Mouse (Mus musculus) adrenal gland, adult 2 months (tissue): ENCODE data around the gene Erg28. TPM values are rescaled to one million over a fixed set of nuclear protein-coding genes. Genes with fewer than 3 reads are reported as not detected.

Source experiments
- DNase-seq: peaks from one replicate; pipeline ENCODE4 v3.0.0; 2021
- long read RNA-seq: library from polyadenylated mRNA; stranded (forward); transcript quantifications from one replicate; pipeline ENCODE4 v2.0.0, GENCODE M21; 2021
- polyA plus RNA-seq: library from polyadenylated mRNA; depleted of rRNA; stranded (reverse); fragments of >200 nt; gene quantifications from 2 replicates; pipeline ENCODE4 v1.2.3, GENCODE M21; 2012; rRNA removed
- total RNA-seq, 2 experiments: library from RNA; stranded (reverse); gene quantifications; 2 replicates each; pipeline ENCODE4 v1.2.3; 2021

Erg28 gene
- 10 to 100 TPM; 34.9 to 38.2 TPM for total RNA-seq
- polyA plus RNA-seq: 18.6 and 21.2 TPM in 2 replicates
- long read RNA-seq, transcript Erg28-201 (5 exons, 1,169 nt): major isoform, 28 of 30 reads
- long read RNA-seq, partial matches to known transcripts: 0 of 30 reads
- long read RNA-seq, other reads (novel, unspliced or antisense): 2 of 30 reads

DNA sequence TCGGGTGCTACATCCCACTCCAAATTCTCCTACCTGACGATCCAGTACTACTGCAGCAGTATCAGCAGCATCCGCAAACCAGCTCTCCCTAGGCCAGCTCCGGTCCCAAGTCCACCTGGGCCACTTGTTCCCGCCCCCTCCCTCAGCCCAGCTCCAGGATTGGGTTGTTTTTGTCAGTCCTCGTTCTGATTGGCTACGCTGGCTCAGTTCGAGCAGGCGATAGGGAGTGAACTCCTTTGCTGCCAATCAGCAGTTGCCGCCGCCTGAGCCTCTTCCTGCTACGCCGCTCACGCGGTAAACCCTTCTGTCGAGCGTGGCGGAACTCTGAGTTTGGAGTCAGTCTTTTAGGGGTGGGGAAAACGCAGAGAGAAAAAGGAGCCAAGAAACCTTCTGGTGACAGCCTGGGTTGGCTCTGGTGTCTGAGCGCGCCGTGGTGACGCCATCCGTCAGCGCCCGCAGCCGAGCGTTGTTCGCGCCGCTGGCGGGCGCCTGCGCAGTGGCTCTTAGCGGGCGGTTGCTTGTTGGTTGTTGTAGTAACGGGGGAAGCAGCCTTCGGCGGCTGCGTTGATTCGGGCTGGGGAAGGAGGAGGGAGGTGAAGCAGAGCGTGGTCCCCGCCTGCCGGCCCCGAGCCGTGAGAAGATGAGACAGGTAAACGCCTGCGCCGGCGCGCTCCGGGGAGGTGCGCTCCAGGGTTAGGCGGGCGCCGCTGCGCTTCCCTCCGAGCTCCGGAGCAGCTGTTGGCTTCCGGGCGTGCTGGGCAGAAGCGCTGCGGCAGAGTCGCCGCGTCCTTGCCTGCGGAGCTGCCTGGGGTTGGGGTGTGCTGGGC lies at the start of gene Erg28, which contains the start of gene Ttll5:
TSS of gene Erg28 (minus strand) at position 113 of the 827 bp plus-strand sequence.
TSS of gene Ttll5 (plus strand) at position 222 of the 827 bp plus-strand sequence.
- peak; percentile 97 for DNase-seq

DNA sequence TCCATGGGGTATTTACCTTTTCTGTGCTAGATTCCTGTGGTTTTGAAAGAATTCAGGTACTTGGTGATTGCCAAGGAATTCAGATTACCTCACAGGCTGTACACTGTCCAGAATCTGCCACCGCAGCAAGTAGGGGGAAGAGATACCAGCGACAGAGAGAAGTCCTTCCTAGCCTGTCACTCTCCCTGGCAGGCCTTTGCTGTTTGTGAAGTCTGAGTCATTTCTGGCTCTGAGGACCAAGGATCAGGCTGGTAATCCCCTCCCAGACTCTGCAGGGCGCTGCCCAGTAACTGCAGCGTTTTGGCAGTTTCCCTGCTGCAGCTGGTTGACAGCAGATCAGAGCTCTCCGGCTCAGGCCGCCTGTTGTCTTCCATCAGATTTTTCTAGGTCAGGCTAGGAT lies 45.1 kb upstream of the Erg28 start:
- DNase-seq: peak; percentile 71

DNA sequence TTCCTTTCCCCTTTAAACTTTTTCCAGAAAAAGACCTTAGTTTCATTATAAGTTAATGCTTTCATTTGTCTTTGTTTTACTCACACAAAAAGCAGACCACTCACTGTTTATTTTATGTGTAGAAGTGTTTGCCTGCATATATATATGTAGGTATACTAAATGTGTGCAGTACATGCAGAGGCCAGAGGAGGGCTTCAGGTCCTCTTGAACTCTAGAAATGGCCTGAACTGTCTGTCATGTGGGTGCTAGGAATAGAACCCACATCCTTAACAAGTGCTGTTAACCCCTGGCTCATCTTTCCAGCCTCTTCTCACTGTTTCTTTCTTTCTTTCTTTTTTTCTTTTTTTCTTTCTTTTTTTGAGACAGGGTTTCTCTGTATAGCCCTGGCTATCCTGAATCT lies 42.8 kb upstream of the Erg28 start:
- no peak for DNase-seq

DNA sequence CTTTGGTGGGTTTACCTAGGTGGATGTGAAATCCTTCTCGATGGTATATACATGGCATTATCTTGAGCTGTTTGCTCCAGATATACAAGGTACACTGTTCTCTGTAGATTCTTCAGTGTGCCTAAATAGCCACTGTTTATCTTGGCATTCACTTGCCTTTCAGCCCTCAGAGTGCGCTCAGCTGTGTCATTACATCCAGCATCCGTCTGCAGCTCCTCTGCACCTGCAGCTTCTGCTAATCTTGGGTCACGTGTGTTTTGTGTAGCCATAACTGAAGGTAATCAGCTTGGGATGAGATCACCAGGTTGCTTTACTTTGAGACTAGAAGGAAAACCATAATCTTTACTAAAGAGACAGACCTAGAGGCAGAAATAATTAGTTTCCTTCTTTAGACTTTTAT lies 42.3 kb upstream of the Erg28 start:
- DNase-seq: no peak

DNA sequence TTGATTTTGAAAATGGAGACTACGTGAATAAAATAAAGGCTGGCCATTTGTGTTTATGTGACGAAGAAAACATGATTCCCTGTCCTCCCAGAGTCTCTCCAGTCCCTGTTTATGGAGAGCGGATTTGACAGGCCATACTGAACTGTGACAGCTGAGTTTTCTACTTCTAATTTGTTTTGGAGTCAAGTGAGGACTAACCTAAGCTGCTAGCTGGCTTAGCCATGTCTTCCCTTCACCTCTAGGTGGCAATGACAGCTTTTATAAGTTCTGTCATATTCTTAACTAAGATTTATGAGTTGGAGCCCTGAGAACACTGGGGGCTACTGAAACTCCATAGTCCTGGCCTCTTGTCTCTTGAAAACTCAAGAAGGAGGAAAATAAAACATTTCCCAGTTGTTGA lies 41.2 kb upstream of the Erg28 start:
- no peak for DNase-seq

DNA sequence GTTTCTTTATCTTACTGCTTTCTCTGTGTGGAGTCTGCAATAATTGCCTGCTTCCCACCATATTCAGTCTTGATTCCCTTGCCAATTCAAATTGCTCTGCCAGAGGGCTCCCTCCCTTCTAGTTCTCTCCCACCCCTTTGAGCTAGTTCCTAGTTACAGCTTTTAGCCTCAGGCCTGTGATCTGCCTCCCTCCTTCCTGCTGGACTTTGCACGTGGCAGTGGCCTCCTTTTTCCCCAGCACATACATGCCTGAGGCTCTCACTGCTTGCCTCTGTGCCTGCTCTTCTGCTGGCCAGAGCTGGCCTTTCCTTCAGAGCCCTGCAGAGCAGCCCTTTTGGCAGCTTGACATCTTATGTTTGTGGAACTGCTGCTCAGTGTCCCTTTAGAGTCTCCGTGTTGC lies 38.2 kb upstream of the Erg28 start:
- DNase-seq: no peak

DNA sequence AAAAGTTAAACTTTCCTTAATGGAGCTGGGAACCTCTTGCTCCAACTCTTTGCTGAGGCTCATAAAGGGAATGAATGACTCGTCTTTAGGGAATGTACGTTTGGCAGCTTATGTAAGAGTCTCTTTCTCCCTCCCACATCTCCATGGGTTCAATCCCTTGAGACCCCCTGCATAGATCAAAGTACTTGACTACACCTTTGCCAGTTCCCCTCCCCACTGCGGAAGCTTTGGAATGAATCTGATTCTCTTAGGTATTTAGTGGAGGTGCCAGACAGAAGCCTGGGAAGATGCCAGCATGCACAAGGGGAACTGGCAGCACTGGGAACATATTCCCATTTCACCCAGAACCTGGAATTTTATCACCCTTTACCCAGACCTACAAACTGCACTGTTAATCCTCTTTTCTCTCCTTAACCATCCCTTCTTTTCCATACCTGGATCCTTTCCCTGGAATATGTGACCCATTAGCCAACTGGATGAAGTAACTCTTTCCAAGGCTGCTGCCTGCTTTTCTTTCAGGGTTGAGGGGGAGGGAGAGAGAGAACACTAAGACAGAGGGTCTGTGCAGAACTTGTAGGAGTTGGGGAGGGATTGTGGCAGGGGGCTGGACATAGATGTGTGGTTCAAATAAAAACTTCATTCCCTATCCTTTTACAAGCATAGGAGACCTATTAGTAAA lies 35.3 kb upstream of the Erg28 start:
- peak; percentile 17 for DNase-seq

DNA sequence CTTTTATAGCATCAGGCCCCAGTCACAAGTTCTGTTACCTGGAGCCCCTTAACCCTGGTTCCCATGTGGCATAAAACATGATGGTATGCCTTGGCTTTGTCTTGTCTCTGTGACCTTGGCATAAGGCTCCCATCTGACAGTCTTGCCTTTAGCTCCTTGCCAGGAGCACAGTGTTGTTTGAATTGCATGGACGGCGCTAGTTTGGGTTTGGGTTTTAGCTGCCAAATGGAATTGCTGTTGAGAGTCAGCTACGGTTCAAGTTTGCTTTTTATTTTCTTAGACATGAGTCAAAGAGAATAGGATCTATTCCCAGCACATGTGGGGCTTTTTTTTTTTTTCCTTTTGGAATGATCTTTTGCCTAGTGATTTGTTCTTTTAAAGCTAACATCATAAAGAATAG lies 34.8 kb upstream of the Erg28 start:
- no peak for DNase-seq

DNA sequence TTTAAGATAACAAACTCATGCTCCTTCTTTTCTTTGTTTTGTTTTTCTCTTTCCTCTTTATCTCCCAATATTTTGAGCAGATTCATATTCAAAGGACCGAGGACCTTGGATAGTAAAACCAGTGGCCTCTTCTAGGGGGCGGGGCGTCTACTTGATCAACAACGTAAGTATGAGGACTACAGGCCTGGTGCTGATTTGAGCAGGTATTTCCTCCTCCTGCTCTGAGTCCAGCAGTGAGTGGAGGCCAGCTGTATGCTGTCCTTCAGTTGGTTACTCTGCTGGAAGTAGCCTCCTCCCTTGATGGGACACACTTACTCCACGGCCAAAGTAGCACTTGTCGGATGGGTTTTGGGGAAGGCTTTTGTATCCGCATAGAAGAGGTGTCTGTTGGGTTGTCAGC lies 33.0 kb upstream of the Erg28 start:
- DNase-seq: no peak

DNA sequence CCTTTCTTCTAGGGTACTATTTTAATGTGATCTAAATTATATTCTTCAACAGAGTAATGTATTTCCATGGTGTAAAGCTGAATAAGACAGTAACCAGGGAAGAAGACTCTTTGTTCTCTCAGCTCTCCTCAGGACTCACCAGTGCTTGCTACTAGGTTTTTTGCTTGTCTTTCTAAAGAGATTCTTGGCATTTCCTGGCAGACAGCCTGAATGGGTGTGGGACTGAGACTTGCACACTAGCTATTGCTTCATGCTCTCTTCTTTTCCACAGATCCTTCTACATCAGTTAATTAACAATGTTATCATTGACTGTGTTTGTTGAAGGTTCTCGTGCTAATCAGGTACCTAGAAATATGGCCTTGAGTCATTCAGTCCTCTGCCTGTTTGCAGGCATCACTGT lies 29.9 kb upstream of the Erg28 start:
- DNase-seq: no peak

DNA sequence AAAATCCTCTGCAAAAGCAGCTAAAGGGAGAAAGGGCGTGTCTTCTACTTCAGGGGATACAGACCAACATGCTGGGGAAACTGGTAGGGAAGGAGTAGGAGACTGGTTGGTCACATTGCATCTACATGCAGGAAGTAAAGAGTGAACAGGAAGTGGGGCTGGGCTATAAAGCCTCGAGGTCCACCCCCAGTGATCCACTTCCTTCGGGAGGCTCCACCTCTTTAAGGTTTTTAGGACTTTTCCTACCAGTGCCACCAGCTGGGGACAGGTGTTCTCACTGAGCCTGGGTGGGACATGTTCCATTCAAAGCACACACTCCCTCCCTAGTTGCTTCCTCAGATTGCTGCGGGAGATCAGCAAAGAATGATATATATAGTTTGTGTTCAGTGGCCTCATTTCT lies 29.5 kb upstream of the Erg28 start:
- DNase-seq: no peak

DNA sequence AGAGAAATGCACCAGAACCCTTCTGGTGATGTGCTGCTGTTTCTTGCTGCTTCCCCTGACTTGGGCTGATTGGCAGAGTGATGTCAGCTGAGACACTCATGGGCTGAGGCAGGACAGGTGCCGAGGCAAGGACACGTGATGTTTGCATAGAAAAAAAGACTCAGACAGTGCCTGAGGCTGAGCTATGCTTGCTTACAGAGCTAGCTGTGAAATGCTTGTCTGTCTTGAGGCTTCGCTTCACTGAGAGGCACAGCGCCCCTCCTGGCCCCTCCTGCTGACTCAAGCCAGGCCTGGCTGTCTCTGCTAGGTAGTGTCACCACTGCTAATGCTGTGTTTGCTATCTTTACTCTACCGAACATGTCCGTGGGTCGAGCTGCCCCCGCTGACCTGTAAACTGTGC lies 26.3 kb upstream of the Erg28 start:
- no peak for DNase-seq

DNA sequence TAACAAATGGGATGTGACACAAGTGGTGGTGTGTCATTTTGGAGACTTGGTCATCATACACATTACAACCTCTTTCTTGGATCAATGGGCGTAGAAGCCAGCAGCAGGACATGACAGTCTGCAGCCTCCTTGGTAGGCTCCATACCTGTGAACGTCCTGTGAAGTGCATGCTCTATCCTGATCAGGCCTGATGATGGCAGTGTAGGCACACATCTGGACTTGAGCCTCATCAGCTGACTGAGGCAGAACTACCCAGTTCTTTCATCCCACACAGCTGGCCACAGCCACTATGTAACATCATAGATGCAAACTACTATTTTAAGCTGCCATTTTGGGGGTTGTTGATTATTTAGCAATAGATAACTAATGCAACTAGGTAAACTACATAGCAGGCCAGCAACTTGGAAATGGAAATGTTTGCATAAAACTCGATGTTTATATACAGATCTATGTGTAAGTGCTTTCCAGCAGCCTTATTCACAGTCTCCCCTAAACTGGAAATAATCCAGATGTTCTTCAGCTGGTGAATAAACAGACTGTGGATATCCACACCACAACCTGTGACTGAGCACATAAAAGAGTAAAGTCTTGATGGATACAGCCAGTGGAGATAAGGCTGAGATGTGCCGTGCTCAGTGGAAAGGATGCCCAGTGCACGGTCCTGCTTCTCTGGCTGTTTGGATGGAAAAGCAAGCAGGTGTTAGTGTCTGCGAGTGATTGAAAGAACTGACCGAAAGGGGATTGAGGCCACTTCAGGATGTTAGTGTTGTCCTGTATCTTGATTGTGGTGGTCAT lies 24.0 kb upstream of the Erg28 start:
- peak; percentile 39 for DNase-seq

DNA sequence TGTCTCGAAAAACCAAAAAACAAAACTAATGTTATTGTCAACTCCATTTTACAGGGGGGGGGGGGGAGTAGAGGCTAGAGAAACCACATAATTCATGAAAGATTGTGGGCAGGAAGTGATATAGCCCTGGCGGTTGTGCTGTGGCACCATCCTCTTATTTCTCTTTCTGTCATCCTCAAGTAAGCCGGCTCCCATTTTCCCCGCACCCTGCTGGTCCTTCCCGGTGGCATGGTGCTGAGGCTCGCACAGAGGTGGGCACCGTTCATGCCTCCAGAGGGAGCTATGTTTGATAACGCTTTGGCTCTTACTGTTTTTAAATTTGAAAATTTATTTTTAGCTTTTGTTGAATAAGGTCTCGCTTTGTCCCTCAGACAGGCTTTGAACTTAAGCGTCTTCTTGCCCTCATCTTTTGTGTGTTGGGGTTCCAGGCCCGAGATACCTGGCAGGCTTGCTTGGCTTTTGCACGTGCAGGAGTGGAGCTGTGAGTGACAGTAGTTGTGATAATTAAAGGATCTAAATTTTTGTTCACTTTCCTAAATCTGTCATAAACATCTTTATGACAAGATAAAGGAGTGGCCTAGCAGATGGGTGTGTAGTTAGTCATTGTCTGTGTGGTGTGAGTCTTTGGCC lies 15.1 kb upstream of the Erg28 start:
- no peak for DNase-seq

DNA sequence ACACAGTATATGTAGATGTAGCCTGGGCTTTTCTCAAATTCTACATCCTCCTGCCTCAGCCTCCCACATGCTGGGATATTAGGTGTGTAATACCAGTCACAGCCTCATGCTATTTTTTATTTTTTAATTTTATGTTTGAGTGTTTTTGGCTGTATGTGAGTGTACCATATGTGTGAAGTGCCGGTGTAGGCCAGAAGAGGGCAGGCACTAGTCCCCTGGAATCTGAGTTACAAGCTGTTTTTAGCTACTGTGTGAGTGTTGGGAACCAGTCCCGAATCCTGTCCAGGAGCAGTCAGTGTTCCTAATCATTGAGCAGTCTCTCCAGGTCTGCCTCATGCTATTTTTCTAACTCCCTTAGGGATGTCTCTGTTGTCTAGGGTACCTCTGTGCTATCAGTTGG lies 13.4 kb upstream of the Erg28 start:
- DNase-seq: no peak

DNA sequence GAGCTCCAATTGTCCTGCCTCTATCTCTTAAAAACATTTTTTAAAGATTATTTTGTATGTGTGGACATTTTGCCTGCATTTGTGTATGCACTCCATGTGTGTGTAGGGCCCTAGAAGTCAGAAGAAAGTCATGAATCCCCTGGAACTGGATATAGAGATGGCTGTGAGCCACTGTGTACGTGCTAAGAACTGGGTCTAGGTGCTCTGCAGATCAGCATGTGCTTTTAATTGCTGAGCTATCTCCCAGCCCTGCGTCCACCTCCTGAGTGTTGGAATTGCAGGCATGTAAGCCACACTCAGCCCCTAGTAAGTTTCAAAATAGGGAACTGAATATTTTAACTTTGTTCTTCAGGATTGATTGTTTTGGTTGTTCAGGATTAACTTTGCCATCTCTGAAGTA lies 10.2 kb upstream of the Erg28 start:
- DNase-seq: no peak

DNA sequence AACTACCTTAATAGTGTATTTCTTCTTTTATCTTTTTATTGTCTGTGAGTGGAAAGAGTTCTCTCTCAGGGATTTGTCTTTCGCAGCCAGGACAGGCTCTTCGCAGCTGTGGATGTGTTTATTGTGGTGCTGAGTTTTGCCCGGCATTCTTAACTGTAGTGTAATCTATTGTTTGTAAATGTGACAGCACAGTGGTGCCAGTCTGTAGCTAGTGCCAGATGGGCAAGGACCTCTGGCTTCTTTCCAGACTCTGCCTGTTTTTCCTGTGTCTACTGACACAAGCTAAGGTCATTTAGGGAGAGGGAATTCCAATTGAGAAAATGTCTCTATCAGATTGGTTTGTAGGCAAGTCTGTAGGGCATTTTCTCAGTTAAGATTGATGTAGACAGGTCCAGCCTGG lies 6.3 kb upstream of the Erg28 start:
- peak; percentile 70 for DNase-seq

DNA sequence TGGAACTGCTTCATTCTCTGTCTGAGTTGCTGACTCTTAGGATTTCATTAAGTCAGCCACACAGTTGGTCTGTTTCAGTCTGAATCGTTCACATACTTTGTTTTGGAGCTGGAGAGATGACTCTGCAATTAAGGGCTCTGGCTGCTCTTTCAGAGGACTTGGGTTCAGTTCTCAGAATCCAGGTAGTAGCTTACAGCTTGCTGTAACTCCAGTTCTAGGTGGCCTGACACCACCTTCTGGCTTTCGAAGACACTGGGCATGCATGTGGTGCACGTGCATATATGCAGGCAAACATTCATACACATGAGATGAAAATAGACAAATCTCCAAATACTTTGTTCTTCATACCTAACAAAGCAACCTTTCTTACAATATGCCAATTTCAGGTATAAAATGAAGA lies 5.5 kb upstream of the Erg28 start:
- DNase-seq: no peak

DNA sequence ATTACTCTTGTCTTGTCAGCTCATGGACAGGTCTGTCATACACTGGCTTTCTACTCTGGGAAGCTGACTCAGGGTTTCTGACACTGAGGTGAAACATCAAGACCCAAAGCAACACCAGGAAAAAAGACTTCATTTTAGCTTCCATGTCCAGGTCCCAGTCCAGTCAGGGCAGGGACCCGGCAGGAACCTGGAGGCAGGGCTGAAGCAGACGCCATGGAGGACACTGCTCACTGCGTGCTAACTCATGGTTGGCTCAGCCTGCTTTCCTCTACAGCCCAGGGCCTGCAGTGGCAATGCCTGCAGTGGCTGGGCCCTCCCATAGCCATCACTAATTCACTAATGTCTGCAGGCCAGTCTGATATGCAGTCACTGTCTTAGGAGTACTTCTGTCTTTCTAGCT lies 4.5 kb upstream of the Erg28 start:
- DNase-seq: no peak

DNA sequence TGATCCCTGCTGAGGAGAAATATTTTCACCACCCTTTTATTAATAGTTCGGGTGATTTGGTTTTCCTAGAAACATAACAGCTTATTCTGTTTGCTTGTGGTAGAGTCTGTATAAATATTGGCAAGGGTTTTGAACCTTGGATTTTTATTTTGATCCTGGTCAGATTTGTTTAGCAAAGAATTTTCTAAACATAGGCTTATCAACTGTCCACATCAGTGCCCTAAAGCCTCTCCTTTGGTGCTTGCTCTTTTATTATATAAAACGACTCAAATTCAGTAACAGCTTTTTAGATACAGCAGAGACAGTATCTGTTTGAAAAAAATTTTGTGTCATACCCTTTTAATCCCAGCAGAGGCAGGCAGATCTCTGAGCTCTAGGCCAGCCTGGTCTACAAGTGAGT lies 1.5 kb upstream of the Erg28 start:
- no peak for DNase-seq

DNA sequence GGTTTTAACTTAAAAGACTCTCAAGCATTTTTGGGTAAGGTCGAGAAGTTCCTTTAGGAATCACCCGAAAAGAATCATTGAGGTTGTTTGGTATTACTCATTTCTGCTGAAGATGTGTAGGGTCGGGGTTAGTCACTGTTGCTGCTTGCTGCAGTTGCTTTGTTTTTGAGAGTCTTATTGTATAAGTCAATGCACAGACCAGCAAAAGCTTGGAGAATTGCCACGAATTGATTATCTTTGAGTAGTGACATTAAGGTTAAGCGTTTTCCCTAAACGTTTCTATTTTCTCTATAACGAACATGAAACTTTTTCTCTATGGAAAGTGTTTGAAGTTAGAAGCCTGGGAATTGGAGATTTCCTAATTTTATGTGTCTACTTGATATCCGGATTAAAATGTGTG lies 1.0 kb upstream of the Erg28 start:
- no peak for DNase-seq

DNA sequence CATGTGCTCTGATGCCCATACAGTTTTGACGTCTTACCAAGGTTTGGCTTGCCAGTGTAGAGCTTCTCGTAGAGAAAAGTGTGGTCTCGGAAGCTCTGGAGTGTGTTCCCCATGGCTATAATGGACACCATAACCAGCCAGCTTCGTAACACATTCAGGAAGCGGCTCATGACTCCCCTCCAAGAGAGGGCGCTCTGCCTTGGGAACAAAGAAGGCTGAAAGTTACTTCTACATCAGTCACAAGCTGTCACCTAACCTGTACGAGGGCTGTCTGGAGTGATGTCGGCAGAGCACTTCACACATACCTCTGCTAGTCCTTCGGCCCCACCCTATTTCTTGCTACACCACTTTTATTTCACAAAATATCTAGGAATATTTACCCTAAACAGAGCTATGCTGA lies 2.3 kb downstream of the Erg28 start:
- no peak for DNase-seq
